Mouse (Mus musculus): Measurements from ENCODE around the gene Nkx6-2.

The Nkx6-2 gene

DNA sequence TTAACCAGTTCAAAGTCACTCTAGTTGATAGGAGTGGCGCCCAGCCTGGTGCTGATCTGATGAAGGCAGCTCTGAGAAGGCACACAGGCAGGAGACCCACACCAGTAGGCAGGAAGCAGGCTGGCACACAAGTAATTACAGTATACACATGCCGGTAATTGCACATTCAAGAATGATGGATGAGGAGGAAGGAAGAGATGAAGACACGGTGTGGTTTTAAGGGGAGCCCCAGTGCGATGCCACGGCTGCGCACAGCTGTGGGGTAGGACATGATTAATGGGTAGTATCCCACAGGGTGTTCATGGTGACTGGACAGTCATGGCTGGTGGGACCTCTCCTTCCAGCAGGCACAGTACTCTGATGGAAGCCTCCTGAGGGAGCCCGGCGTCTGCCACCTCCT lies 16.1 kb downstream of the Nkx6-2 start:
- DNase-seq = no peak

DNA sequence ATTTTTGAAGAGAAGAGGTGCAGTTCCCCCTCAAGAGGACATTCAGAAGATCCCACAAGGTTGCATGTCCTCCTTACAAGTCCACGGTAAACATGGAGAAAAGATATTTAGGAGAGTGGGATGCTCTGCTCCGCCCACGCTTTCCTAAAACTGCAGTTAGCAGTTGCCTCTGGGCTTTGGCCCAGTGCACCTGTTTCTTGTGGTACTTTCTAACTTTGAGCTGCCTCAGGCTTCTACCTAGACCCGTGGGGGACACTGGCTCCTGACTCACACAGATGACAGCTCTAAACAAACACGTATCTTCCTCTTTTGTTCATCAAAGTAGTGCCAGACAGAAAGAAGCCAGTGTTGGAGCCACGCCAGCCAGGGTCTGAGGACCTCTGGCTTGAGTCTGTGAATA lies 16.6 kb downstream of the Nkx6-2 start:
- DNase-seq = no peak

GRCm38 (mm10) chr7:139564161-139564560 lies 18.4 kb downstream of the Nkx6-2 start:
- DNase-seq = no peak

DNA sequence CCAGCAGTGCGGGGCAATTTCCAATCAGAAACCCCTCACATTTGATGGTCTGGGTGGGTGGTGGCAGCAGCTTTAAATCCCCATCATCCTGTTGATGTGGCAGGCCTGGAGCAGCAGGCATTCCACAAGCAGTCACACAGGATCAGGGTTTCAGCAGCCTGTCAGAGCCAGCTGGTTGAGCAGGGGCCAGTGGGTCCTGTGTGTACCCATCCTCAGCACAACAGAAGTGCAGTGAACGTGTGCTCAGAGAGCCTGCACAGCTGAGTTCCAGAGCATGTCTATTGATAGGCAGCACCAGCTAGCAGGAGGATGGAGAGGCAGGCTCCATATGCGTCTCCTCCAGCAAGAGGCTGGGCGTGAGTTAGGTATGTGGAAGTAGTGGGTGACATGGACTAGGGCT lies 19.2 kb downstream of the Nkx6-2 start:
- no peak for DNase-seq

GRCm38 (mm10) chr7:139559659-139560058 lies 22.9 kb downstream of the Nkx6-2 start:
- no peak for DNase-seq

- no peak for DNase-seq
Measured at GRCm38 (mm10) chr7:139556746-139557526, 25.7 kb downstream of the Nkx6-2 start.

- no peak for DNase-seq
Measured at GRCm38 (mm10) chr7:139556331-139556730, 26.3 kb downstream of the Nkx6-2 start.

DNA sequence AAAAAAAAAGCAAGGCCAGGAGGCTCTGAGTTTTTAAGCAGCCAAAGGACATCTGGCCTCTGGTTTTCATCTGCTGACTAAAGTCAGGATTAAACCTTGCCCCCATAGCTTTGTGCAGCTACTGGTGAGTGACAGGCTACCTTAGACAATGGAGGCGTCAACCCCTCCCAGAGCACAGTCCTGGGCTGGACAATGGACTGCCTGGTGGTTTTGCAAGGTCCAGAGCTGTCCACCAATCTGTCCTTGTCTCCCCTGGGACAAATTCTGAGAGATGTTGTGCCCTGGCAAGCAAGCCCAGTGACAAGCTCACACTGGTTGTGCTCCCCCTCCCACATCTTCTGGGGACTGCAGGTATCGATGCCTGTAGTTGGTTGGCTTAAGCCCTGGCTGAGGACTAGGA lies 31.1 kb downstream of the Nkx6-2 start:
- DNase-seq = no peak

- no peak for DNase-seq
Measured at GRCm38 (mm10) chr7:139550086-139550783, 32.4 kb downstream of the Nkx6-2 start.

DNA sequence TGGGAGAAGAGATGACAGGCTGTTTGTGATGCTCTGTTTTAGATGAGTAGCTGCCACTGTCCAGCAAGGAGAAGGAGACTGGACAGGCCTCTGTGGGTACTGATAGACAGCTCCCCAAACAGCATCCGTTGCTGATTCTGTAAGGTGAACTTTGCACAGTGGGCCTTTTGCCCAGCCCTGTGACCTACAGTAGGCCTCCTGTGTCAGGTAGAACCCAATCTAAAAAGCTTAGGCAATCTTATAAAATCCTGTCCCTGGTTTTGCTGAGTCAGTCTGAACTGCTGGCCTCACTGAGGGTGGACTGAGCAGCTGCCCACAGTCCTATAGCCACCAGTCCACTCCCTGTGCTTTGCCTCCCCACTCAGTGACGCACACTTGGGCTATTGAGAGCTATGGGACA lies 35.3 kb downstream of the Nkx6-2 start:
- DNase-seq = no peak

- DNase-seq = peak; percentile 27
Measured at GRCm38 (mm10) chr7:139544706-139545625, 37.6 kb downstream of the Nkx6-2 start.

GRCm38 (mm10) chr7:139541422-139541821 lies 41.2 kb downstream of the Nkx6-2 start:
- DNase-seq = peak; percentile 66

- no peak for DNase-seq
Measured at GRCm38 (mm10) chr7:139540601-139541000, 42.0 kb downstream of the Nkx6-2 start.

GRCm38 (mm10) chr7:139538541-139538940 lies 44.1 kb downstream of the Nkx6-2 start:
- DNase-seq = peak; percentile 34

GRCm38 (mm10) chr7:139537831-139538230 lies 44.8 kb downstream of the Nkx6-2 start:
- no peak for DNase-seq

GRCm38 (mm10) chr7:139536831-139537230 lies 45.8 kb downstream of the Nkx6-2 start:
- no peak for DNase-seq

DNA sequence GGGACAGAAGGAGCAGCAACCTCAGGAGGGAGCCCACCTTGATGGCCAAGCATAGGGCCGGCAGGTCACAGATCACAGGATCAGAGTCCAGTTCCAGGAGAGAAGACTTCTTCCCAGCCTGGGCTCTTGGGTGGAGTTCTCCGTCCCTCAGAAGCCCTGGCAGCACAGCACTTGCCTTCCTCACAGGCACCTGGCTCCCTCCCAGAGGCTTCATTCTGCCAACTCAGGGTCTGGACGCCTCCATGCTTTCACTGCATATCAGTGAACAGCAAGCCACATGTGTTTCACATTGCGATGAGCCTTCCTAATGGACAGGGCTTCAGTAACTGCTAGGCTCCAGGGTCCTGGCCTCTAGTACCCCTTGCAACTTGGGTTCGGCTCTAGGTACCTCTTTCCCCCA lies 46.3 kb downstream of the Nkx6-2 start:
- peak; percentile 47 for DNase-seq

- no peak for DNase-seq
Measured at GRCm38 (mm10) chr7:139531428-139531801, 51.2 kb downstream of the Nkx6-2 start.

DNA sequence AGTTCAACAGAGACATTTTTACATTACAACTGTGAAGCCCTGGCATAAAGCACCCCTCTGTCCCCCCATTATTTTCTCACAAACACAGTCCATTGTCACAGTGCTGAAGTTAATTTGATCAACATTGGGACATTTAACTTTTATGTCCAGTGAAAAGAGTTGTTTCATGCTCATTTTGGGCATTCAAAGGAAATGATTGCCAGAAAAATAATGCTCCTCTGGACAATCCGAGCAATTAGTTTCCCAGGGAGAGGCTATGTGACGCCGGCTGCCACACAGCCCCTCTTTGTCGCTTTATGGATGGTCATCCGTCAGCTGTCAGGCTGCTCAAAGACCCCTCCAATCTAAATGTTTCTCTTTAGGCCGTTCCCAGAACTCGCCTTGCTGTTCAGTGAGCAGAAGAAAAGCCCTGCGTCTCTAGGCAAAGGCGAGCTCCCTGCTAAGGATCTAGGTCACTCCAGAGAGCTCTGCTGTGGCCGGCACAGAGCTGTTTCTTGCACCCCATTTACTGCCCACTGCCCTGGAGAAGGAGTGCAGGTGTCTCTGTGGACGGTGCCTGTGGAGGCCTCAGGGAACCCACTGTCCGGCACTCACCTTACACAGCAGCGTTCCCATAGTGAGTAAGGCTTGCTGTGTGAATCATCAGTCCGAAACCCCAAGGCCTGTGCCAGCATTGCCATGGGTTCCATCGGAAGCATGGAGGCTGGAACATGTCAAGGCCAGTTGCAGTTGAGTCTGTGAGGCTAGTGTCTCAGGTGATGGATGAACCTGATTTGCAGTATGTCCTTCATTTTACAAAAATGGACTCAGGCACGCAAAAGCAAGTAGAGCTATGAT lies 51.8 kb downstream of the Nkx6-2 start:
- no peak for DNase-seq
